Mouse (Mus musculus): ENCODE results near the gene Pkib. TPM values are rescaled to one million over a fixed set of nuclear protein-coding genes. Genes with fewer than 3 reads are reported as not detected.

The Pkib gene
- total and polyA plus RNA-seq, 3 experiments = not detected

GRCm38 (mm10) chr10:57783289-57784130 is 151.7 kb downstream of the Pkib start:
- no peak for DNase-seq (ENCODE audit: low read depth, low spot score)
- H3K9ac ChIP-seq (ENCODE audit: control insufficient read depth, low read depth, low read length, poor library complexity, severe bottlenecking) = no peak overlapping the region
- H3K4me3 ChIP-seq (ENCODE audit: control insufficient read depth in 1 of 2, insufficient read depth in 1 of 2, low read depth in 2 of 2, low read length in 2 of 2) = no peak overlapping the region
- no peak overlapping the region for H3K27ac ChIP-seq (ENCODE audit: control insufficient read depth, low read depth, low read length)
- H3K36me3 ChIP-seq (ENCODE audit: control insufficient read depth in 1 of 2, insufficient read depth in 2 of 2, low read length in 2 of 2) = no peaks in the 10 kb centered on the region
- no peak for TF ChIP-seq GATA1 (IDR thresholded peaks at IDR 0.05; ENCODE audit: low read depth, low read length)
- no peak for TF ChIP-seq CHD2 (IDR thresholded peaks at IDR 0.05; ENCODE audit: low read length)
- TF ChIP-seq ZMIZ1 (IDR thresholded peaks at IDR 0.05; ENCODE audit: low read depth, low read length) = no peak
- no peak for TF ChIP-seq ZNF384 (IDR thresholded peaks at IDR 0.05; ENCODE audit: low read depth, low read length)
- TF ChIP-seq SMC3 (IDR thresholded peaks at IDR 0.05; ENCODE audit: low read depth, low read length) = no peak
- TF ChIP-seq ZKSCAN1 (IDR thresholded peaks at IDR 0.05; ENCODE audit: low read depth, low read length) = no peak
- TF ChIP-seq CHD1 (IDR thresholded peaks at IDR 0.05; ENCODE audit: low read depth, low read length) = no peak
- TF ChIP-seq KAT2A (conservative IDR thresholded peaks at IDR 0.05; ENCODE audit: low read depth, low read length) = no peak
- no peak for TF ChIP-seq CTCF (IDR thresholded peaks at IDR 0.05 in 2 of 3, conservative IDR thresholded peaks at IDR 0.05 in 1 of 3; ENCODE audit: control insufficient read depth in 1 of 3, insufficient read depth in 1 of 3, low read depth in 2 of 3, low read length in 3 of 3, poor library complexity in 1 of 3, severe bottlenecking in 1 of 3)
- no peaks in the 10 kb centered on the region for H3K79me2 ChIP-seq (ENCODE audit: control insufficient read depth, insufficient read depth, low read length, poor library complexity)
- H3K9me3 ChIP-seq (replicated peaks; ENCODE audit: insufficient read depth, low read length) = no peaks in the 10 kb centered on the region
- no peaks in the 10 kb centered on the region for H3K27me3 ChIP-seq (ENCODE audit: control insufficient read depth in 1 of 2, insufficient read depth in 2 of 2, low read length in 2 of 2)
- no peaks in the 10 kb centered on the region for H3K4me1 ChIP-seq (ENCODE audit: control insufficient read depth in 1 of 2, insufficient read depth in 2 of 2, low read length in 2 of 2)

GRCm38 (mm10) chr10:57784131-57784875 is 152.5 kb downstream of the Pkib start:
- Histone ChIP-seq H3K36me3 (ENCODE audit: control insufficient read depth in 1 of 2, insufficient read depth in 2 of 2, low read length in 2 of 2) (no peaks in the 10 kb centered on the region), H3K79me2 (ENCODE audit: control insufficient read depth, insufficient read depth, low read length, poor library complexity) (no peaks in the 10 kb centered on the region), H3K9ac (ENCODE audit: control insufficient read depth, low read depth, low read length, poor library complexity, severe bottlenecking) (no peak overlapping the region), H3K9me3 (replicated peaks; ENCODE audit: insufficient read depth, low read length) (no peaks in the 10 kb centered on the region), H3K4me1 (ENCODE audit: control insufficient read depth in 1 of 2, insufficient read depth in 2 of 2, low read length in 2 of 2) (no peaks in the 10 kb centered on the region), H3K4me3 (ENCODE audit: control insufficient read depth in 1 of 2, insufficient read depth in 1 of 2, low read depth in 2 of 2, low read length in 2 of 2) (no peak overlapping the region), H3K27ac (ENCODE audit: control insufficient read depth, low read depth, low read length) (no peak overlapping the region), H3K27me3 (ENCODE audit: control insufficient read depth in 1 of 2, insufficient read depth in 2 of 2, low read length in 2 of 2) (no peaks in the 10 kb centered on the region)
- peak; percentile 16 for DNase-seq (ENCODE audit: low read depth, low spot score)
- TF ChIP-seq BHLHE40 (IDR thresholded peaks at IDR 0.05; ENCODE audit: borderline replicate concordance, low read depth, low read length) = no peak
- TF ChIP-seq ZC3H11A (IDR thresholded peaks at IDR 0.05; ENCODE audit: low read depth, low read length) = no peak
- no peak for TF ChIP-seq USF2 (IDR thresholded peaks at IDR 0.05; ENCODE audit: borderline replicate concordance in 1 of 2, insufficient read depth in 1 of 2, low read depth in 1 of 2, low read length in 2 of 2)
- TF ChIP-seq CHD2 (IDR thresholded peaks at IDR 0.05; ENCODE audit: low read length) = no peak
- no peak for TF ChIP-seq POLR2A (IDR thresholded peaks at IDR 0.05; ENCODE audit: control insufficient read depth in 1 of 2, insufficient read depth in 1 of 2, low read depth in 1 of 2, low read length in 2 of 2, poor library complexity in 1 of 2)
- no peak for TF ChIP-seq SMC3 (IDR thresholded peaks at IDR 0.05; ENCODE audit: low read depth, low read length)
- no peak for TF ChIP-seq SIN3A (IDR thresholded peaks at IDR 0.05; ENCODE audit: low read length)
- no peak for TF ChIP-seq MEF2A (IDR thresholded peaks at IDR 0.05; ENCODE audit: extremely low read depth, insufficient replicate concordance, low read depth, low read length, poor library complexity, severe bottlenecking)

Data from MEL (cell line).